Mouse (Mus musculus): ENCODE measurements at regions not wholly inside any gene's neighbourhood (a gene's known extent, or its start where the extent isn't known, plus 50 kb on each side); places are given as distances from the start of the nearest gene placed in this dataset.

DNA sequence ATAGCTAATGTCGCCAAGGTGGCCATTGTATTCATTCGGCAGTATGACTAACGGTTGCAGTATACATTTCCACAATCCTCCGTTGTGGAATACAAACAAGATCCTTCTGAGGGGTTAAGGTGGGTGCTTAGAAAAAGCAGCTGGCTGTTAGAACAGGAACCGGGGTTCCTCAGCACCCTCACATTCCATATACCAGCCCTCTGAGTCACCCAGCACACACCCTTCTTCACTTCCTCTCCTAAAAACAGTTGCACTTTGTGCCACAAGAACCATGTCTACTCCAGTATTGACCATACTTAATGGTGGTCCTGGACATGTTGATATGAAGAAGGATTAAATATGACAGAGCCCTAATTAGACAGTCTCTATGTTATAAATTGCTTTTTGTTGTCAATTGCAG, 362.1 kb downstream of the Foxo1 start:
- TF ChIP-seq POLR2A (IDR thresholded peaks at IDR 0.05; ENCODE audit: insufficient read depth, low read depth, low read length) (no peak), CTCF (IDR thresholded peaks at IDR 0.05) (no peak)
